Mouse (Mus musculus): ENCODE data around the gene Atxn7l1. TPM values are rescaled to one million over a fixed set of nuclear protein-coding genes. Genes with fewer than 3 reads are reported as not detected.

Gene Atxn7l1
- total RNA-seq, 1 experiment, result 3.9 TPM

GRCm38 (mm10) chr12:33168491-33168890 is 21.0 kb downstream of the Atxn7l1 start:
- H3K4me3 ChIP-seq (ENCODE audit: insufficient read depth in 1 of 2, low read depth in 1 of 2, low read length in 2 of 2, poor library complexity in 1 of 2, severe bottlenecking in 1 of 2), result no peak overlapping the region
- H3K4me1 ChIP-seq (ENCODE audit: control insufficient read depth in 2 of 2, insufficient read depth in 2 of 2, low read length in 2 of 2, poor library complexity in 1 of 2), result 0 out of 4 replicates have a peak, but pooled peaks cover 0 to 2% of the 10 kb centered on the region in 2 experiments
- no peak for DNase-seq (ENCODE audit: low read depth, low spot score)
- TF ChIP-seq HCFC1 (IDR thresholded peaks at IDR 0.05; ENCODE audit: borderline replicate concordance, insufficient read depth, low read length), result no peak
- no peak for TF ChIP-seq ZNF384 (IDR thresholded peaks at IDR 0.05; ENCODE audit: low read depth, low read length)
- TF ChIP-seq MAFK (IDR thresholded peaks at IDR 0.05; ENCODE audit: insufficient read depth, low read depth, low read length), result no peak
- no peak for TF ChIP-seq ZC3H11A (IDR thresholded peaks at IDR 0.05; ENCODE audit: borderline replicate concordance, low read depth, low read length)
- no peak for TF ChIP-seq CHD2 (IDR thresholded peaks at IDR 0.05; ENCODE audit: low read depth, low read length)
- no peak overlapping the region for H3K27ac ChIP-seq (ENCODE audit: insufficient read depth, low read depth, low read length, poor library complexity, severe bottlenecking)
- H3K9me3 ChIP-seq (ENCODE audit: control insufficient read depth, insufficient read depth, low read depth, low read length), result no peaks in the 10 kb centered on the region
- in situ Hi-C loops (cut with MboI; ENCODE audit: low sequenced_read_pairs in 2 of 2, unreplicated experiment in 2 of 2), result no loop called here
- H3K9ac ChIP-seq (ENCODE audit: insufficient read depth, low read depth, low read length, poor library complexity, severe bottlenecking), result no peak overlapping the region
- H3K36me3 ChIP-seq (ENCODE audit: control insufficient read depth, insufficient read depth, low read length, poor library complexity, severe bottlenecking), result no peaks in the 10 kb centered on the region; the same call in 1 of the 2 replicates

- no peaks in the 10 kb centered on the region for H3K9me3 ChIP-seq (ENCODE audit: control insufficient read depth, insufficient read depth, low read depth, low read length)
- peaks cover 0 to 13% of the 10 kb centered on the region in 2 experiments; a peak in 2 of 4 replicates for H3K4me1 ChIP-seq (ENCODE audit: control insufficient read depth in 2 of 2, insufficient read depth in 2 of 2, low read length in 2 of 2, poor library complexity in 1 of 2)
- no peaks in the 10 kb centered on the region for H3K36me3 ChIP-seq (ENCODE audit: control insufficient read depth, insufficient read depth, low read length, poor library complexity, severe bottlenecking)
- no peak overlapping the region for H3K27ac ChIP-seq (ENCODE audit: insufficient read depth, low read depth, low read length, poor library complexity, severe bottlenecking)
- TF ChIP-seq ZC3H11A (IDR thresholded peaks at IDR 0.05; ENCODE audit: borderline replicate concordance, low read depth, low read length), result no peak
- H3K9ac ChIP-seq (ENCODE audit: insufficient read depth, low read depth, low read length, poor library complexity, severe bottlenecking), result no peak overlapping the region
- DNase-seq (ENCODE audit: low read depth, low spot score), result no peak
- in situ Hi-C loops (cut with MboI; ENCODE audit: low sequenced_read_pairs in 2 of 2, unreplicated experiment in 2 of 2), result no loop called here
- no peak overlapping the region for H3K4me3 ChIP-seq (ENCODE audit: insufficient read depth in 1 of 2, low read depth in 1 of 2, low read length in 2 of 2, poor library complexity in 1 of 2, severe bottlenecking in 1 of 2)
Observed at GRCm38 (mm10) chr12:33169777-33170494, 22.4 kb downstream of the Atxn7l1 start.

- no peak for TF ChIP-seq CHD2 (IDR thresholded peaks at IDR 0.05; ENCODE audit: low read depth, low read length)
- DNase-seq (ENCODE audit: low read depth, low spot score), result no peak
- in situ Hi-C loops (cut with MboI; ENCODE audit: low sequenced_read_pairs in 2 of 2, unreplicated experiment in 2 of 2), result no loop called here
Observed at GRCm38 (mm10) chr12:33170822-33171221, 23.3 kb downstream of the Atxn7l1 start.

GRCm38 (mm10) chr12:33172926-33173325 is 25.4 kb downstream of the Atxn7l1 start:
- no peak for TF ChIP-seq HCFC1 (IDR thresholded peaks at IDR 0.05; ENCODE audit: borderline replicate concordance, insufficient read depth, low read length)
- TF ChIP-seq ZNF384 (IDR thresholded peaks at IDR 0.05; ENCODE audit: low read depth, low read length), result no peak
- TF ChIP-seq CHD2 (IDR thresholded peaks at IDR 0.05; ENCODE audit: low read depth, low read length), result no peak
- TF ChIP-seq MAFK (IDR thresholded peaks at IDR 0.05; ENCODE audit: insufficient read depth, low read depth, low read length), result no peak
- no peak for TF ChIP-seq ZC3H11A (IDR thresholded peaks at IDR 0.05; ENCODE audit: borderline replicate concordance, low read depth, low read length)
- Histone ChIP-seq H3K9me3 (ENCODE audit: control insufficient read depth, insufficient read depth, low read depth, low read length) (no peaks in the 10 kb centered on the region), H3K36me3 (ENCODE audit: control insufficient read depth, insufficient read depth, low read length, poor library complexity, severe bottlenecking) (no peaks in the 10 kb centered on the region), H3K27ac (ENCODE audit: insufficient read depth, low read depth, low read length, poor library complexity, severe bottlenecking) (no peak overlapping the region), H3K9ac (ENCODE audit: insufficient read depth, low read depth, low read length, poor library complexity, severe bottlenecking) (no peak overlapping the region), H3K4me1 (ENCODE audit: control insufficient read depth in 2 of 2, insufficient read depth in 2 of 2, low read length in 2 of 2, poor library complexity in 1 of 2) (peaks cover 6 to 19% of the 10 kb centered on the region in 2 experiments; a peak in 3 of 4 replicates), H3K4me3 (ENCODE audit: insufficient read depth in 1 of 2, low read depth in 1 of 2, low read length in 2 of 2, poor library complexity in 1 of 2, severe bottlenecking in 1 of 2) (no peak overlapping the region)
- DNase-seq (ENCODE audit: low read depth, low spot score), result no peak
- in situ Hi-C loops (cut with MboI; ENCODE audit: low sequenced_read_pairs in 2 of 2, unreplicated experiment in 2 of 2), result no loop called here

More at GRCm38 (mm10) chr12:33170822-33171221, 23.3 kb downstream of the Atxn7l1 start:
- Histone ChIP-seq H3K9me3 (ENCODE audit: control insufficient read depth, insufficient read depth, low read depth, low read length) (no peaks in the 10 kb centered on the region), H3K4me3 (ENCODE audit: insufficient read depth in 1 of 2, low read depth in 1 of 2, low read length in 2 of 2, poor library complexity in 1 of 2, severe bottlenecking in 1 of 2) (no peak overlapping the region), H3K27ac (ENCODE audit: insufficient read depth, low read depth, low read length, poor library complexity, severe bottlenecking) (no peak overlapping the region), H3K4me1 (ENCODE audit: control insufficient read depth in 2 of 2, insufficient read depth in 2 of 2, low read length in 2 of 2, poor library complexity in 1 of 2) (peaks cover 3 to 19% of the 10 kb centered on the region in 2 experiments; a peak in 3 of 4 replicates), H3K9ac (ENCODE audit: insufficient read depth, low read depth, low read length, poor library complexity, severe bottlenecking) (no peak overlapping the region), H3K36me3 (ENCODE audit: control insufficient read depth, insufficient read depth, low read length, poor library complexity, severe bottlenecking) (no peaks in the 10 kb centered on the region)

- in situ Hi-C loops (cut with MboI; ENCODE audit: low sequenced_read_pairs in 2 of 2, unreplicated experiment in 2 of 2), result no loop called here
- Histone ChIP-seq H3K9me3 (ENCODE audit: control insufficient read depth, insufficient read depth, low read depth, low read length) (no peaks in the 10 kb centered on the region), H3K9ac (ENCODE audit: insufficient read depth, low read depth, low read length, poor library complexity, severe bottlenecking) (no peak overlapping the region), H3K4me3 (ENCODE audit: insufficient read depth in 1 of 2, low read depth in 1 of 2, low read length in 2 of 2, poor library complexity in 1 of 2, severe bottlenecking in 1 of 2) (no peak overlapping the region), H3K27ac (ENCODE audit: insufficient read depth, low read depth, low read length, poor library complexity, severe bottlenecking) (no peak overlapping the region), H3K4me1 (ENCODE audit: control insufficient read depth in 2 of 2, insufficient read depth in 2 of 2, low read length in 2 of 2, poor library complexity in 1 of 2) (peaks cover 6 to 19% of the 10 kb centered on the region in 2 experiments; a peak in 3 of 4 replicates), H3K36me3 (ENCODE audit: control insufficient read depth, insufficient read depth, low read length, poor library complexity, severe bottlenecking) (no peaks in the 10 kb centered on the region)
- TF ChIP-seq MAFK (IDR thresholded peaks at IDR 0.05; ENCODE audit: insufficient read depth, low read depth, low read length) (no peak), ZNF384 (IDR thresholded peaks at IDR 0.05; ENCODE audit: low read depth, low read length) (no peak), CHD2 (IDR thresholded peaks at IDR 0.05; ENCODE audit: low read depth, low read length) (no peak), ZC3H11A (IDR thresholded peaks at IDR 0.05; ENCODE audit: borderline replicate concordance, low read depth, low read length) (no peak), HCFC1 (IDR thresholded peaks at IDR 0.05; ENCODE audit: borderline replicate concordance, insufficient read depth, low read length) (no peak)
- no peak for DNase-seq (ENCODE audit: low read depth, low spot score)
Observed at GRCm38 (mm10) chr12:33173720-33174141, 26.2 kb downstream of the Atxn7l1 start.
